Mouse (Mus musculus) intestine, embryonic 14.5 days (tissue): ENCODE data around the gene Oas1h. TPM values are rescaled to one million over a fixed set of nuclear protein-coding genes. Genes with fewer than 3 reads are reported as not detected.
"Not testable (repeated sequence)": the region's sequence is repeated elsewhere in the genome, so short reads cannot be mapped to it uniquely, and the experiment has no call there.

Experiments used
- ATAC-seq: fragments of 200-750 bp; cut with Nextera tagmentation; replicated peaks from 2 replicates; pipeline ENCODE4 v1.8.0; 2017; ENCODE audit warnings: low read depth, moderate number of reproducible peaks, moderate TSS enrichment, moderate library complexity; ENCODE audit not compliant: low FRiP score, low TSS enrichment
- DNase-seq: peaks from one replicate; pipeline ENCODE4 v3.0.0-alpha.2; 2018; ENCODE audit warnings: low spot score
- H3K27ac ChIP-seq: fragments of 300-500 bp; sonication (generic); 2 replicates; pipeline ENCODE4 v1.5.1; 2014; ENCODE audit warnings: low read depth, mild to moderate bottlenecking, control low read depth
- H3K27me3 ChIP-seq: fragments of 300-500 bp; sonication (generic); replicated peaks from 2 replicates; pipeline ENCODE4 v1.6.1; 2014; ENCODE audit warnings: low read length, control low read depth; ENCODE audit not compliant: control insufficient read depth, insufficient read depth
- H3K36me3 ChIP-seq: fragments of 300-500 bp; sonication (generic); 2 replicates; pipeline ENCODE4 v1.6.1; 2014; ENCODE audit warnings: low read length, control low read depth; ENCODE audit not compliant: control insufficient read depth, insufficient read depth
- H3K4me1 ChIP-seq: fragments of 300-500 bp; sonication (generic); replicated peaks from 2 replicates; pipeline ENCODE4 v1.6.1; 2014; ENCODE audit warnings: low read length, control low read depth, mixed read lengths; ENCODE audit not compliant: control insufficient read depth, insufficient read depth
- H3K4me2 ChIP-seq: fragments of 300-500 bp; sonication (generic); 2 replicates; pipeline ENCODE4 v1.6.1; 2014; ENCODE audit warnings: low read length
- H3K4me3 ChIP-seq: fragments of 300-500 bp; sonication (generic); 2 replicates; pipeline ENCODE4 v1.5.1; 2014; ENCODE audit warnings: low read depth, low read length, control low read depth, mixed read lengths
- H3K9ac ChIP-seq: fragments of 300-500 bp; sonication (generic); 2 replicates; pipeline ENCODE4 v1.6.1; 2014; ENCODE audit warnings: mild to moderate bottlenecking, low read length
- H3K9me3 ChIP-seq: fragments of 300-500 bp; sonication (generic); 2 replicates; pipeline ENCODE4 v1.6.1; 2016; ENCODE audit warnings: low read length, control low read depth; ENCODE audit not compliant: control insufficient read depth
- WGBS: fragments of 180-500 bp; shearing (Covaris S2); extraction: QIAGEN DNeasy Blood & Tissue Kit; methylation state at CpG from one replicate; pipeline ENCODE4 v1.1.7; 2014; 5-methylcytosine and 5-hydroxymethylcytosine counted together
- polyA plus RNA-seq: library from polyadenylated mRNA; unstranded; fragments of >200 nt; fragmentation: Nextera tagmentation; extraction: Ambion mirVana; gene quantifications from 2 replicates; pipeline ENCODE4 v1.2.1, GENCODE M21; 2014

The Oas1h gene
- polyA plus RNA-seq, 1 experiment from 2014 or later = not detected

- not testable (repeated sequence) for H3K4me1 ChIP-seq, ATAC-seq, H3K27me3 ChIP-seq, H3K9me3 ChIP-seq, H3K4me2 ChIP-seq, H3K4me3 ChIP-seq, H3K9ac ChIP-seq, H3K36me3 ChIP-seq, H3K27ac ChIP-seq
- 82% methylated on average over 2 of the region's 2 CpGs for WGBS
- DNase-seq = peak; percentile 27
These were observed 30.5 kb downstream of the Oas1h start for GRCm38 (mm10) chr5:120891566-120892242.

GRCm38 (mm10) chr5:120892243-120892660 lies 31.0 kb downstream of the Oas1h start:
- Histone ChIP-seq H3K4me1 (no peaks in the 10 kb centered on the region), H3K27ac (no peak overlapping the region), H3K27me3 (no peaks in the 10 kb centered on the region), H3K36me3 (no peaks in the 10 kb centered on the region), H3K4me2 (no peak overlapping the region), H3K9ac (no peak overlapping the region), H3K9me3 (no peaks in the 10 kb centered on the region), H3K4me3 (no peak overlapping the region)
- WGBS = 59% methylated on average over 2 of the region's 2 CpGs
- DNase-seq (peak; percentile 29), ATAC-seq (no peak)

GRCm38 (mm10) chr5:120893866-120894265 lies 32.6 kb downstream of the Oas1h start:
- 89% methylated on average over 4 of the region's 4 CpGs for WGBS
- not testable (repeated sequence) for H3K9ac ChIP-seq, H3K4me3 ChIP-seq, H3K4me1 ChIP-seq, H3K27me3 ChIP-seq, H3K27ac ChIP-seq, H3K9me3 ChIP-seq, H3K4me2 ChIP-seq, ATAC-seq, H3K36me3 ChIP-seq
- peak; percentile 16 for DNase-seq

- not testable (repeated sequence) for H3K4me1 ChIP-seq, H3K4me2 ChIP-seq, H3K9ac ChIP-seq, H3K36me3 ChIP-seq, H3K27me3 ChIP-seq, DNase-seq, H3K4me3 ChIP-seq, H3K9me3 ChIP-seq, H3K27ac ChIP-seq, ATAC-seq
- 74% methylated on average over 2 of the region's 2 CpGs for WGBS
These were observed 33.5 kb downstream of the Oas1h start for GRCm38 (mm10) chr5:120894692-120895091.

- WGBS = 90% methylated on average over 11 of the region's 11 CpGs
- H3K4me2 ChIP-seq = no peak overlapping the region
- H3K4me1 ChIP-seq = no peaks in the 10 kb centered on the region
- H3K9me3 ChIP-seq = no peaks in the 10 kb centered on the region
- no peak overlapping the region for H3K4me3 ChIP-seq
- DNase-seq (peak; percentile 27), ATAC-seq (no peak)
- no peak overlapping the region for H3K27ac ChIP-seq
- no peaks in the 10 kb centered on the region for H3K36me3 ChIP-seq
- no peaks in the 10 kb centered on the region for H3K27me3 ChIP-seq
- H3K9ac ChIP-seq = no peak overlapping the region
These were observed 34.1 kb downstream of the Oas1h start for GRCm38 (mm10) chr5:120895231-120895900.

GRCm38 (mm10) chr5:120898307-120898706 lies 37.1 kb downstream of the Oas1h start:
- 90% methylated on average over 6 of the region's 6 CpGs for WGBS
- Histone ChIP-seq H3K4me2 (no peak overlapping the region), H3K27me3 (no peaks in the 10 kb centered on the region), H3K9ac (no peak overlapping the region), H3K36me3 (no peaks in the 10 kb centered on the region), H3K4me3 (no peak overlapping the region), H3K9me3 (no peaks in the 10 kb centered on the region), H3K27ac (no peak overlapping the region), H3K4me1 (no peaks in the 10 kb centered on the region)
- ATAC-seq = no peak
- DNase-seq = no peak

GRCm38 (mm10) chr5:120898726-120899125 lies 37.5 kb downstream of the Oas1h start:
- H3K4me3 ChIP-seq = no peak overlapping the region
- no peaks in the 10 kb centered on the region for H3K9me3 ChIP-seq
- H3K4me1 ChIP-seq = no peaks in the 10 kb centered on the region
- H3K9ac ChIP-seq = no peak overlapping the region
- DNase-seq (peak; percentile 31), ATAC-seq (no peak)
- H3K4me2 ChIP-seq = no peak overlapping the region
- H3K27ac ChIP-seq = no peak overlapping the region
- H3K36me3 ChIP-seq = no peaks in the 10 kb centered on the region
- no peaks in the 10 kb centered on the region for H3K27me3 ChIP-seq

GRCm38 (mm10) chr5:120900666-120901065 lies 39.4 kb downstream of the Oas1h start:
- no peak overlapping the region for H3K4me2 ChIP-seq
- H3K36me3 ChIP-seq = no peaks in the 10 kb centered on the region
- ATAC-seq (no peak), DNase-seq (peak; percentile 7)
- 59% methylated on average over 1 of the region's 1 CpGs for WGBS
- H3K27me3 ChIP-seq = no peaks in the 10 kb centered on the region
- H3K9me3 ChIP-seq = no peaks in the 10 kb centered on the region
- no peak overlapping the region for H3K27ac ChIP-seq
- no peak overlapping the region for H3K4me3 ChIP-seq
- no peaks in the 10 kb centered on the region for H3K4me1 ChIP-seq
- no peak overlapping the region for H3K9ac ChIP-seq

- Histone ChIP-seq H3K27ac (no peak overlapping the region), H3K27me3 (no peaks in the 10 kb centered on the region), H3K4me2 (no peak overlapping the region), H3K4me1 (no peaks in the 10 kb centered on the region), H3K9me3 (no peaks in the 10 kb centered on the region), H3K4me3 (no peak overlapping the region), H3K36me3 (no peaks in the 10 kb centered on the region), H3K9ac (no peak overlapping the region)
- DNase-seq (no peak), ATAC-seq (no peak)
- 93% methylated on average over 5 of the region's 5 CpGs for WGBS
These were observed 40.8 kb downstream of the Oas1h start for GRCm38 (mm10) chr5:120902056-120902455.
